Mouse (Mus musculus): ENCODE measurements around the gene Vcp. TPM values are rescaled to one million over a fixed set of nuclear protein-coding genes. Genes with fewer than 3 reads are reported as not detected.
A peak's percentile ranks its signal among the peaks of the same experiment; 100 is the strongest.

The Vcp gene
- polyA plus RNA-seq, 2 experiments, result 80.0 to 176 TPM

GRCm38 (mm10) chr4:42948527-42948926 is 51.8 kb downstream of the Vcp start:
- peaks cover 0 to 2% of the 10 kb centered on the region in 2 experiments; a peak in 1 of 4 replicates for H3K4me1 ChIP-seq (replicated peaks; ENCODE audit: control insufficient read depth in 2 of 2, insufficient read depth in 2 of 2, low read length in 1 of 2)
- no peaks in the 10 kb centered on the region for H3K36me3 ChIP-seq (replicated peaks; ENCODE audit: control insufficient read depth, insufficient read depth, low read depth)
- H3K9ac ChIP-seq (replicated peaks), result no peak overlapping the region
- 28% methylated on average over 13 of the region's 13 CpGs for WGBS (ENCODE audit: insufficient replicate concordance)
- no peak for TF ChIP-seq CTCF (IDR thresholded peaks at IDR 0.05; ENCODE audit: low read depth)
- no peak for TF ChIP-seq EP300 (IDR thresholded peaks at IDR 0.05; ENCODE audit: low read depth)
- H3K27me3 ChIP-seq (ENCODE audit: control insufficient read depth, insufficient read depth, low read length), result peaks cover 34% of the 10 kb centered on the region
- H3K4me3 ChIP-seq (ENCODE audit: insufficient read depth in 1 of 2, low read depth in 2 of 2, low read length in 2 of 2), result no peak overlapping the region
- H3K27ac ChIP-seq, result no peak overlapping the region
- no peaks in the 10 kb centered on the region for H3K9me3 ChIP-seq (ENCODE audit: control insufficient read depth, low read length)
- DNase-seq (ENCODE audit: low read depth in 3 of 3, low spot score in 3 of 3) (no peak), ATAC-seq (ENCODE audit: insufficient read depth) (no peak)
- no peak overlapping the region for H3K4me2 ChIP-seq (ENCODE audit: low read depth)

GRCm38 (mm10) chr4:42946733-42947290 is 53.5 kb downstream of the Vcp start:
- no peak overlapping the region for H3K9ac ChIP-seq (replicated peaks)
- no peak for DNase-seq (ENCODE audit: low read depth in 3 of 3, low spot score in 3 of 3)
- H3K27ac ChIP-seq, result no peak overlapping the region
- H3K4me3 ChIP-seq (ENCODE audit: insufficient read depth in 1 of 2, low read depth in 2 of 2, low read length in 2 of 2), result no peak overlapping the region
- peaks cover 34% of the 10 kb centered on the region for H3K27me3 ChIP-seq (ENCODE audit: control insufficient read depth, insufficient read depth, low read length)
- TF ChIP-seq CTCF (IDR thresholded peaks at IDR 0.05; ENCODE audit: low read depth), result no peak
- TF ChIP-seq EP300 (IDR thresholded peaks at IDR 0.05; ENCODE audit: low read depth), result no peak
- peaks cover 0 to 2% of the 10 kb centered on the region in 2 experiments; a peak in 1 of 4 replicates for H3K4me1 ChIP-seq (replicated peaks; ENCODE audit: control insufficient read depth in 2 of 2, insufficient read depth in 2 of 2, low read length in 1 of 2)
- no peaks in the 10 kb centered on the region for H3K36me3 ChIP-seq (replicated peaks; ENCODE audit: control insufficient read depth, insufficient read depth, low read depth)
- 42% methylated on average over 10 of the region's 10 CpGs for WGBS (ENCODE audit: insufficient replicate concordance)
- H3K4me2 ChIP-seq (ENCODE audit: low read depth), result no peak overlapping the region
- H3K9me3 ChIP-seq (ENCODE audit: control insufficient read depth, low read length), result no peaks in the 10 kb centered on the region
- ATAC-seq (ENCODE audit: insufficient read depth), result no peak

DNA sequence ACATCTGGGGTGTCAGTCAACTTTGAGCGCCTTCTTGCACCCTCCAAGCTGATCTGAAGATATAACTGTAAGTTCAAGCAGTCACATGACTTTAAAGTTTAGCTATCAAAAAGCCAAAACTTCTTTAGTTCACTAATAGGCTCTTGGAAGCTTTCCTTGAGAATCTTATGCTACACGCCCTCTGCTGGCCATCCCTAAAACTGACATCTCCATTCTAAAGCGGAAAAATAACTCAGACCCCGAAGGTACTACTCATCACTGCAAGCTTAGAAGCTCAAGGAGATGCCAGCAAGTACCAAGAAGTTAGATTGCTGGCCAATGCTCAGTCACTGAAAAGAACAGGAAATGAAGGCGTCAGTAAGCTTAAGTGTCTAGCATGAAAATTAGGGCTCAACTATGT is 54.4 kb downstream of the Vcp start:
- H3K4me2 ChIP-seq (ENCODE audit: low read depth), result no peak overlapping the region
- H3K4me1 ChIP-seq (replicated peaks; ENCODE audit: control insufficient read depth in 2 of 2, insufficient read depth in 2 of 2, low read length in 1 of 2), result peaks cover 0 to 2% of the 10 kb centered on the region in 2 experiments; a peak in 1 of 4 replicates
- H3K27me3 ChIP-seq (ENCODE audit: control insufficient read depth, insufficient read depth, low read length), result peaks cover 34% of the 10 kb centered on the region
- H3K9me3 ChIP-seq (ENCODE audit: control insufficient read depth, low read length), result no peaks in the 10 kb centered on the region
- DNase-seq (ENCODE audit: low read depth in 3 of 3, low spot score in 3 of 3) (peak in 2 of 3 experiments; percentile 26 to 37), ATAC-seq (ENCODE audit: insufficient read depth) (no peak)
- H3K9ac ChIP-seq (replicated peaks), result no peak overlapping the region
- 5% methylated on average over 5 of the region's 5 CpGs for WGBS (ENCODE audit: insufficient replicate concordance)
- no peaks in the 10 kb centered on the region for H3K36me3 ChIP-seq (replicated peaks; ENCODE audit: control insufficient read depth, insufficient read depth, low read depth)
- no peak overlapping the region for H3K4me3 ChIP-seq (ENCODE audit: insufficient read depth in 1 of 2, low read depth in 2 of 2, low read length in 2 of 2)
- TF ChIP-seq CTCF (IDR thresholded peaks at IDR 0.05; ENCODE audit: low read depth) (peak; percentile 71), EP300 (IDR thresholded peaks at IDR 0.05; ENCODE audit: low read depth) (no peak)
- no peak overlapping the region for H3K27ac ChIP-seq

GRCm38 (mm10) chr4:42945445-42945844 is 54.9 kb downstream of the Vcp start:
- H3K4me2 ChIP-seq (ENCODE audit: low read depth), result no peak overlapping the region
- DNase-seq (ENCODE audit: low read depth in 3 of 3, low spot score in 3 of 3) (no peak), ATAC-seq (ENCODE audit: insufficient read depth) (no peak)
- TF ChIP-seq CTCF (IDR thresholded peaks at IDR 0.05; ENCODE audit: low read depth) (no peak), EP300 (IDR thresholded peaks at IDR 0.05; ENCODE audit: low read depth) (no peak)
- no peak overlapping the region for H3K4me3 ChIP-seq (ENCODE audit: insufficient read depth in 1 of 2, low read depth in 2 of 2, low read length in 2 of 2)
- no peaks in the 10 kb centered on the region for H3K36me3 ChIP-seq (replicated peaks; ENCODE audit: control insufficient read depth, insufficient read depth, low read depth)
- WGBS (ENCODE audit: insufficient replicate concordance), result 65% methylated on average over 3 of the region's 3 CpGs
- no peak overlapping the region for H3K9ac ChIP-seq (replicated peaks)
- no peak overlapping the region for H3K27ac ChIP-seq
- no peaks in the 10 kb centered on the region for H3K9me3 ChIP-seq (ENCODE audit: control insufficient read depth, low read length)
- H3K4me1 ChIP-seq (replicated peaks; ENCODE audit: control insufficient read depth in 2 of 2, insufficient read depth in 2 of 2, low read length in 1 of 2), result peaks cover 0 to 2% of the 10 kb centered on the region in 2 experiments; a peak in 1 of 4 replicates
- H3K27me3 ChIP-seq (ENCODE audit: control insufficient read depth, insufficient read depth, low read length), result peaks cover 32% of the 10 kb centered on the region

GRCm38 (mm10) chr4:42945043-42945442 is 55.3 kb downstream of the Vcp start:
- peaks cover 0 to 2% of the 10 kb centered on the region in 2 experiments; a peak in 1 of 4 replicates for H3K4me1 ChIP-seq (replicated peaks; ENCODE audit: control insufficient read depth in 2 of 2, insufficient read depth in 2 of 2, low read length in 1 of 2)
- ATAC-seq (ENCODE audit: insufficient read depth), result no peak
- peaks cover 28% of the 10 kb centered on the region for H3K27me3 ChIP-seq (ENCODE audit: control insufficient read depth, insufficient read depth, low read length)
- H3K9ac ChIP-seq (replicated peaks), result no peak overlapping the region
- no peak for DNase-seq (ENCODE audit: low read depth in 3 of 3, low spot score in 3 of 3)
- H3K36me3 ChIP-seq (replicated peaks; ENCODE audit: control insufficient read depth, insufficient read depth, low read depth), result no peaks in the 10 kb centered on the region
- H3K4me2 ChIP-seq (ENCODE audit: low read depth), result no peak overlapping the region
- H3K9me3 ChIP-seq (ENCODE audit: control insufficient read depth, low read length), result no peaks in the 10 kb centered on the region
- TF ChIP-seq CTCF (IDR thresholded peaks at IDR 0.05; ENCODE audit: low read depth) (no peak), EP300 (IDR thresholded peaks at IDR 0.05; ENCODE audit: low read depth) (no peak)
- H3K4me3 ChIP-seq (ENCODE audit: insufficient read depth in 1 of 2, low read depth in 2 of 2, low read length in 2 of 2), result no peak overlapping the region
- H3K27ac ChIP-seq, result no peak overlapping the region
- WGBS (ENCODE audit: insufficient replicate concordance), result 12% methylated on average over 6 of the region's 6 CpGs

Measured in liver, embryonic 14.5 days (tissue).